22 mouse cellular contexts compared by ENCODE assay signal in genomic region chr11:90553963-90554362, GRCm38 (mm10).
DNase-seq lines count a peak whose midpoint lies in the region; ATAC-seq and TF ChIP-seq lines count a peak whose summit lies in the region.
"Had no signal": no experiment of that assay in that cellular context is flagged by ENCODE, and none has a peak within 500 bp of the region (broad histone marks: within the 10 kb centered on the region; RNA-seq: fewer than 3 reads in every experiment).

No protein-coding gene starts in this region.

- intact Hi-C loops in left cerebral cortex, postnatal 14 days (cut with DNase I): no loop called here

- no peaks in the 10 kb centered on the region for H3K27me3 ChIP-seq in kidney, embryonic 14.5 days (ENCODE audit: control insufficient read depth, insufficient read depth, low read length)
- no peaks in the 10 kb centered on the region for H3K27me3 ChIP-seq in G1E (ENCODE audit: insufficient read depth, low read length)
- H3K27me3 ChIP-seq: embryonic facial prominence, embryonic 13.5 days; heart, embryonic 12.5 days had no signal

- no peak overlapping the region for H3K9ac ChIP-seq in kidney, embryonic 14.5 days (ENCODE audit: low read depth, low read length)
- H3K9ac ChIP-seq: embryonic facial prominence, embryonic 13.5 days; forebrain, embryonic 13.5 days; heart, embryonic 12.5 days; hindbrain, embryonic 12.5 days had no signal

- no peak overlapping the region for H3K27ac ChIP-seq in kidney, embryonic 14.5 days (ENCODE audit: low read depth, low read length)
- H3K27ac ChIP-seq: embryonic facial prominence, embryonic 13.5 days; forebrain, embryonic 13.5 days; heart, adult 2 months; hindbrain, embryonic 12.5 days had no signal

- no peaks in the 10 kb centered on the region for H3K4me1 ChIP-seq in kidney, embryonic 14.5 days (ENCODE audit: control insufficient read depth, insufficient read depth, low read length)
- peaks cover 64% of the 10 kb centered on the region for H3K4me1 ChIP-seq in G1E (ENCODE audit: insufficient read depth, low read depth, low read length)
- H3K4me1 ChIP-seq: embryonic facial prominence, embryonic 13.5 days; hindbrain, embryonic 12.5 days had no signal

- no peak overlapping the region for H3K4me3 ChIP-seq in kidney, embryonic 14.5 days (ENCODE audit: low read length)
- no peak overlapping the region; the same call in 1 of the 2 replicates for H3K4me3 ChIP-seq in G1E (ENCODE audit: low read depth, low read length)
- H3K4me3 ChIP-seq: embryonic facial prominence, embryonic 13.5 days; forebrain, embryonic 13.5 days; heart, adult 2 months; heart, embryonic 12.5 days; hindbrain, embryonic 12.5 days had no signal

- no peak for ATAC-seq in kidney, embryonic 14.5 days (ENCODE audit: low FRiP score, low TSS enrichment)
- ATAC-seq in G1E (ENCODE audit: extremely low read depth, insufficient number of reproducible peaks, low FRiP score, poor library complexity, severe bottlenecking): peak; percentile 25
- ATAC-seq in megakaryocyte progenitor cell, adult 5-6 weeks (replicated peaks; ENCODE audit: poor library complexity): peak; percentile 24; the same call in 1 of the 2 replicates
- ATAC-seq: CD4-positive, CD25-positive, alpha-beta regulatory T cell, adult 4 months; forebrain, embryonic 13.5 days; hindbrain, embryonic 16.5 days; inflammation-experienced regulatory T-cells, adult 6 months; intestine, postnatal 0 days had no signal

- no peak for TF ChIP-seq CTCF in G1E (IDR thresholded peaks at IDR 0.05; ENCODE audit: low read depth, low read length)

- 32% methylated on average over 5 of the region's 5 CpGs for WGBS in kidney, embryonic 14.5 days

- no peak overlapping the region for H3K4me2 ChIP-seq in kidney, embryonic 14.5 days (replicated peaks; ENCODE audit: low read depth, low read length)
- H3K4me2 ChIP-seq: embryonic facial prominence, embryonic 13.5 days; forebrain, embryonic 13.5 days; heart, embryonic 12.5 days; hindbrain, embryonic 12.5 days had no signal

- DNase-seq in kidney, adult 9 months: peak; percentile 3
- DNase-seq in G1E (ENCODE audit: low spot score) (no peak), MN1 (ENCODE audit: low spot score) (peak; percentile 40)
- DNase-seq in left cerebral cortex, postnatal 14 days (ENCODE audit: low spot score in 2 of 2): no peak
- DNase-seq in ovary, postnatal 14 days (ENCODE audit: low spot score): no peak
- DNase-seq: adrenal gland, postnatal 10 days; B cell, adult 2 months; cerebellum, adult 11-12 months; cerebellum, adult 9-10 months; cerebellum, postnatal 25 days; gastrocnemius, postnatal 10 days; heart, adult 2 months had no signal

- H3K36me3 ChIP-seq in kidney, embryonic 14.5 days (ENCODE audit: control insufficient read depth, insufficient read depth, low read length): no peaks in the 10 kb centered on the region
- peaks cover 4% of the 10 kb centered on the region for H3K36me3 ChIP-seq in G1E (replicated peaks)
- H3K36me3 ChIP-seq: embryonic facial prominence, embryonic 13.5 days; heart, embryonic 12.5 days; hindbrain, embryonic 12.5 days had no signal

- no peaks in the 10 kb centered on the region for H3K9me3 ChIP-seq in kidney, embryonic 14.5 days (ENCODE audit: control insufficient read depth, low read length)
- H3K9me3 ChIP-seq in G1E (replicated peaks): no peaks in the 10 kb centered on the region
- H3K9me3 ChIP-seq: embryonic facial prominence, embryonic 13.5 days; forebrain, embryonic 13.5 days; heart, embryonic 12.5 days; hindbrain, embryonic 12.5 days had no signal

Comparison
In these comparisons a context has a peak if more than half of its experiments do, and no peak if none do; other contexts are left out.
1. DNase-seq: peak in kidney, adult 9 months (single experiment) and MN1 (single experiment); none in G1E (single experiment), left cerebral cortex, postnatal 14 days (0 of 2) and ovary, postnatal 14 days (single experiment).